Mouse (Mus musculus): ENCODE results near the gene Slc15a1. TPM values are rescaled to one million over a fixed set of nuclear protein-coding genes. Genes with fewer than 3 reads are reported as not detected.
"Not testable (repeated sequence)": the region's sequence is repeated elsewhere in the genome, so short reads cannot be mapped to it uniquely, and the experiment has no call there.

Slc15a1 gene
- polyA plus RNA-seq, 1 experiment from 2014 or later = not detected

GRCm38 (mm10) chr14:121413726-121414125 is 91.3 kb downstream of the Slc15a1 start:
- not testable (repeated sequence) for H3K4me1 ChIP-seq (ENCODE audit: control insufficient read depth, insufficient read depth, low read length); H3K4me2 ChIP-seq; H3K9me3 ChIP-seq (ENCODE audit: control insufficient read depth, low read length); H3K4me3 ChIP-seq (ENCODE audit: low read depth, low read length); H3K9ac ChIP-seq (ENCODE audit: low read length); H3K36me3 ChIP-seq (ENCODE audit: control insufficient read depth, insufficient read depth, low read length); DNase-seq (ENCODE audit: low spot score, missing footprints); H3K27ac ChIP-seq (ENCODE audit: low read depth, low read length); ATAC-seq (ENCODE audit: low FRiP score); H3K27me3 ChIP-seq (ENCODE audit: control insufficient read depth, insufficient read depth, low read length)
- 97% methylated on average over 1 of the region's 1 CpGs for WGBS

Other genes starting within 250 kb of the Slc15a1 start
- gene Stk24, start 125.2 kb downstream of the Slc15a1 start, polyA plus RNA-seq (2014; fragmentation: Nextera tagmentation; extraction: Ambion mirVana) = 40.4 and 43.5 TPM in 2 replicates

Data from midbrain, embryonic 11.5 days (tissue).